Mouse (Mus musculus): ENCODE measurements around the gene Vmn2r1. TPM values are rescaled to one million over a fixed set of nuclear protein-coding genes. Genes with fewer than 3 reads are reported as not detected.

The Vmn2r1 gene
- polyA plus RNA-seq (2021): 0.08 TPM

- TF ChIP-seq CTCF (IDR thresholded peaks at IDR 0.05): no peak
- peaks cover 26% of the 10 kb centered on the region for H3K27me3 ChIP-seq
- ChIA-PET CTCF (no interaction called here), POLR2A (no interaction called here)
- DNase-seq (ENCODE audit: low read depth, low spot score): no peak
- no peak for ATAC-seq
- in situ Hi-C loops (cut with MboI; ENCODE audit: low pct_unique_long_range_greater_than_20kb): no loop called here
These were observed at the start of gene Vmn2r1 for GRCm38 (mm10) chr3:64081247-64081646. Gene Vmn2r1, plus strand, starts transcription at chr3:64081547.

GRCm38 (mm10) chr3:64038136-64038841 lies 43.1 kb upstream of the Vmn2r1 start:
- ChIA-PET CTCF (no interaction called here), POLR2A (no interaction called here)
- DNase-seq (ENCODE audit: low read depth, low spot score): no peak
- in situ Hi-C loops (cut with MboI; ENCODE audit: low pct_unique_long_range_greater_than_20kb): loop anchor here (5.0 kb wide), 1 partner anchor 744 kb away; no protein-coding TSS in a partner anchor
- TF ChIP-seq CTCF (IDR thresholded peaks at IDR 0.05): no peak
- no peaks in the 10 kb centered on the region for H3K27me3 ChIP-seq
- ATAC-seq: no peak

GRCm38 (mm10) chr3:64039818-64040784 lies 41.2 kb upstream of the Vmn2r1 start:
- DNase-seq (ENCODE audit: low read depth, low spot score) (peak; percentile 46), ATAC-seq (peak; percentile 96)
- TF ChIP-seq CTCF (IDR thresholded peaks at IDR 0.05): peak; percentile 93
- ChIA-PET POLR2A (no interaction called here), CTCF (interaction anchor here (1.0 to 1.5 kb wide), 8 partner anchors 9 to 1889 kb away, joined by 3 to 5 read pairs (median 3); no protein-coding TSS in a partner anchor)
- no peaks in the 10 kb centered on the region for H3K27me3 ChIP-seq
- in situ Hi-C loops (cut with MboI; ENCODE audit: low pct_unique_long_range_greater_than_20kb): loop anchor here (5.0 kb wide), 1 partner anchor 742 kb away; no protein-coding TSS in a partner anchor

GRCm38 (mm10) chr3:64112707-64113106 lies 31.4 kb downstream of the Vmn2r1 start:
- CTCF ChIA-PET: no interaction called here
- ATAC-seq: no peak
- in situ Hi-C loops (cut with MboI; ENCODE audit: low pct_unique_long_range_greater_than_20kb): no loop called here

GRCm38 (mm10) chr3:64113352-64114046 lies 32.2 kb downstream of the Vmn2r1 start:
- H3K27me3 ChIP-seq: no peaks in the 10 kb centered on the region
- CTCF ChIA-PET: no interaction called here
- POLR2A ChIA-PET: no interaction called here
- ATAC-seq (no peak), DNase-seq (ENCODE audit: low read depth, low spot score) (no peak)
- in situ Hi-C loops (cut with MboI; ENCODE audit: low pct_unique_long_range_greater_than_20kb): no loop called here
- TF ChIP-seq CTCF (IDR thresholded peaks at IDR 0.05): no peak

More at GRCm38 (mm10) chr3:64112707-64113106, 31.4 kb downstream of the Vmn2r1 start:
- no peaks in the 10 kb centered on the region for H3K27me3 ChIP-seq
- no peak for DNase-seq (ENCODE audit: low read depth, low spot score)
- TF ChIP-seq CTCF (IDR thresholded peaks at IDR 0.05): no peak
- POLR2A ChIA-PET: no interaction called here

- POLR2A ChIA-PET: no interaction called here
- no peak for TF ChIP-seq CTCF (IDR thresholded peaks at IDR 0.05)
- H3K27me3 ChIP-seq: peaks cover 15% of the 10 kb centered on the region
- in situ Hi-C loops (cut with MboI; ENCODE audit: low pct_unique_long_range_greater_than_20kb): no loop called here
- DNase-seq (ENCODE audit: low read depth, low spot score) (no peak), ATAC-seq (no peak)
- CTCF ChIA-PET: interaction anchor here (1.3 kb wide), 1 partner anchor 17 kb away, joined by 3 read pairs; no protein-coding TSS in a partner anchor
These were observed 60.6 kb downstream of the Vmn2r1 start, which contains the start of gene Vmn2r2 for GRCm38 (mm10) chr3:64141878-64142508. Gene Vmn2r2, minus strand, starts transcription at chr3:64141928.

Other genes with a start within 250 kb of the Vmn2r1 start
- 18.4 TPM for gene Plch1, start 182.1 kb upstream of the Vmn2r1 start, polyA plus RNA-seq (2021)
- gene E130311K13Rik, start 152.1 kb upstream of the Vmn2r1 start, polyA plus RNA-seq (2021): 25.0 TPM
- gene Slc33a1, start 116.8 kb upstream of the Vmn2r1 start, polyA plus RNA-seq (2021): 77.9 TPM
- 48.6 TPM for gene Gmps, start 105.4 kb upstream of the Vmn2r1 start, polyA plus RNA-seq (2021)
- gene Vmn2r2, start 60.4 kb downstream of the Vmn2r1 start, polyA plus RNA-seq (2021): not detected
- gene Vmn2r3, start 208.2 kb downstream of the Vmn2r1 start, polyA plus RNA-seq (2021): 0.01 TPM